Mouse (Mus musculus) kidney, embryonic 14.5 days (tissue): Measurements from ENCODE around the gene Med16. TPM values are rescaled to one million over a fixed set of nuclear protein-coding genes. Genes with fewer than 3 reads are reported as not detected.
A peak's percentile ranks its signal among the peaks of the same experiment; 100 is the strongest.

Experiments
- ATAC-seq: fragments of 200-750 bp; cut with Nextera tagmentation; 2 replicates; pipeline ENCODE4 v1.8.0; 2017; ENCODE audit warnings: moderate number of reproducible peaks, mild to moderate bottlenecking, moderate TSS enrichment, moderate library complexity; ENCODE audit not compliant: low FRiP score, low TSS enrichment
- H3K27ac ChIP-seq: fragments of 300-500 bp; sonication (generic); 2 replicates; pipeline ENCODE4 v1.5.1; 2014; ENCODE audit warnings: low read depth, mild to moderate bottlenecking, low read length, moderate library complexity, mixed read lengths
- H3K27me3 ChIP-seq: fragments of 300-500 bp; sonication (generic); 2 replicates; pipeline ENCODE4 v1.6.1; 2014; ENCODE audit warnings: mild to moderate bottlenecking, low read length; ENCODE audit not compliant: control insufficient read depth, insufficient read depth
- H3K36me3 ChIP-seq: fragments of 300-500 bp; sonication (generic); 2 replicates; pipeline ENCODE4 v1.6.1; 2014; ENCODE audit warnings: low read length, mixed read lengths; ENCODE audit not compliant: control insufficient read depth, insufficient read depth
- H3K4me1 ChIP-seq: fragments of 300-500 bp; sonication (generic); 2 replicates; pipeline ENCODE4 v1.6.1; 2014; ENCODE audit warnings: low read length, mixed read lengths; ENCODE audit not compliant: control insufficient read depth, insufficient read depth
- H3K4me2 ChIP-seq: fragments of 300-500 bp; sonication (generic); replicated peaks from 2 replicates; pipeline ENCODE4 v1.6.1; 2014; ENCODE audit warnings: low read depth, mild to moderate bottlenecking, low read length
- H3K4me3 ChIP-seq: fragments of 300-500 bp; sonication (generic); 2 replicates; pipeline ENCODE4 v1.5.1; 2014; ENCODE audit warnings: mild to moderate bottlenecking, low read length
- H3K9ac ChIP-seq: fragments of 300-500 bp; sonication (generic); 2 replicates; pipeline ENCODE4 v1.6.1; 2014; ENCODE audit warnings: low read depth, mild to moderate bottlenecking, low read length, moderate library complexity
- H3K9me3 ChIP-seq: fragments of 300-500 bp; sonication (generic); 2 replicates; pipeline ENCODE4 v1.6.1; 2016; ENCODE audit warnings: low read length; ENCODE audit not compliant: control insufficient read depth
- WGBS: fragments of 180-500 bp; shearing (Covaris S2); extraction: QIAGEN DNeasy Blood & Tissue Kit; methylation state at CpG from one replicate; pipeline ENCODE4 v1.1.7; 2014; 5-methylcytosine and 5-hydroxymethylcytosine counted together
- polyA plus RNA-seq: library from polyadenylated mRNA; unstranded; fragments of >200 nt; fragmentation: Nextera tagmentation; extraction: Ambion mirVana; gene quantifications from 2 replicates; pipeline ENCODE4 v1.2.1, GENCODE M21; 2014

The Med16 gene
- 48.0 and 61.2 TPM in 2 replicates for polyA plus RNA-seq

GRCm38 (mm10) chr10:79908167-79909091, at the start of gene Med16:
Med16 (minus strand) TSS chr10:79908923.
- Histone ChIP-seq H3K4me3 (peak within 1 kb of the TSS; percentile 75), H3K36me3 (peaks cover 53% of the 10 kb centered on the region), H3K9ac (peak within 1 kb of the TSS; percentile 89), H3K27ac (peak within 1 kb of the TSS; percentile 97), H3K27me3 (no peaks in the 10 kb centered on the region), H3K9me3 (no peaks in the 10 kb centered on the region), H3K4me1 (no peaks in the 10 kb centered on the region), H3K4me2 (peak within 1 kb of the TSS; percentile 36)
- ATAC-seq = peak; percentile 96
- 1% methylated on average over 52 of the region's 52 CpGs for WGBS

DNA sequence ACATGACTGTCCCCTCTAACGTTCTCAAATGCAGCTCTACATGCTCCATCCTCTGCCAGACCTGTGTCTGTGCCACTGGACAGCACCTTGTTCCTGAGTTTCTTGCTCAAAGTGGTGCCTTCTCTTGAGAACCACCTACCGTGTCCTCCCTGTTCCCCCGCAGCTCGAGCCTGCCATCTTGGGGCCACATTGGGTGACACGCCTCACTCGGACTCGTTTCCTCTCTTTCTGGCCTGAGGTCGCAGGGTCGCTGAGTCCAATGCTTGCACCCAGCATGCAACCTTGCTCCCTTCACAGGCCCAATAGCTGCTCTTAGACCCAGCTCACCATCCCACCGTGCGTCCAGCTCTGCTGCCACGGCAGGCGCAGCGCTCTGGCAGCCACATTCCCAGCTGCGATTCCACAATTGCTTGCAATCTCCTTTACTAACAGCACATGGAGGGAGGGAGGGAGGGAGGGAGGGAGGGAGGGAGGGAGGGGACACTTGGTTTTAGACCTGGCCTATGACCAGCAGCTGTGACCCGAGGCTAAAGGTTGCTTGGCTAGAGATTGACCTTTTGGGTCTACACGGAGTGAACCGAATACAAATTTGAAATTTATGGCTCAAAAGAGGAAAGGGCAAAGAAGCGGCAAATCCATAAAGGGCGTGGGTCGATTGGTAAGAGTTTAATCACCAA, 49.6 kb upstream of the Med16 start:
- H3K9me3 ChIP-seq = no peaks in the 10 kb centered on the region
- 7% methylated on average over 21 of the region's 21 CpGs for WGBS
- H3K27me3 ChIP-seq = no peaks in the 10 kb centered on the region; the same call in 1 of the 2 replicates
- no peak overlapping the region for H3K4me2 ChIP-seq
- no peak overlapping the region for H3K9ac ChIP-seq
- ATAC-seq = 0 out of 2 replicates have a peak, but pooled peaks have one; percentile 10
- no peak overlapping the region for H3K27ac ChIP-seq
- H3K4me3 ChIP-seq = no peak overlapping the region
- peaks cover 19% of the 10 kb centered on the region for H3K4me1 ChIP-seq
- H3K36me3 ChIP-seq = peaks cover 15% of the 10 kb centered on the region; the same call in 1 of the 2 replicates

- peaks cover 13% of the 10 kb centered on the region for H3K36me3 ChIP-seq
- H3K27me3 ChIP-seq = no peaks in the 10 kb centered on the region; the same call in 1 of the 2 replicates
- no peak for ATAC-seq
- 30% methylated on average over 4 of the region's 4 CpGs for WGBS
- no peak overlapping the region for H3K27ac ChIP-seq
- H3K4me2 ChIP-seq = no peak overlapping the region
- no peak overlapping the region for H3K4me3 ChIP-seq
- peak overlapping the region; percentile 25; the same call in 1 of the 2 replicates for H3K9ac ChIP-seq
- H3K9me3 ChIP-seq = no peaks in the 10 kb centered on the region
- H3K4me1 ChIP-seq = peaks cover 19% of the 10 kb centered on the region
These were observed 48.0 kb upstream of the Med16 start for GRCm38 (mm10) chr10:79956643-79957154.

- Histone ChIP-seq H3K36me3 (peaks cover 23% of the 10 kb centered on the region), H3K27ac (no peak overlapping the region), H3K9me3 (no peaks in the 10 kb centered on the region), H3K4me1 (peaks cover 11% of the 10 kb centered on the region), H3K4me2 (no peak overlapping the region), H3K4me3 (no peak overlapping the region), H3K27me3 (no peaks in the 10 kb centered on the region; the same call in 1 of the 2 replicates), H3K9ac (0 out of 2 replicates have a peak overlapping the region, but pooled peaks have one; percentile 25)
- no peak for ATAC-seq
- WGBS = 74% methylated on average over 9 of the region's 9 CpGs
These were observed 47.0 kb upstream of the Med16 start for GRCm38 (mm10) chr10:79955691-79956090.

- ATAC-seq = no peak
- Histone ChIP-seq H3K4me1 (peaks cover 10% of the 10 kb centered on the region; the same call in 1 of the 2 replicates), H3K27me3 (no peaks in the 10 kb centered on the region; the same call in 1 of the 2 replicates), H3K27ac (no peak overlapping the region), H3K4me3 (no peak overlapping the region), H3K4me2 (no peak overlapping the region), H3K9me3 (no peaks in the 10 kb centered on the region), H3K36me3 (peaks cover 40% of the 10 kb centered on the region), H3K9ac (no peak overlapping the region)
- WGBS = 87% methylated on average over 6 of the region's 6 CpGs
These were observed 45.2 kb upstream of the Med16 start for GRCm38 (mm10) chr10:79953946-79954345.

- WGBS = 85% methylated on average over 18 of the region's 18 CpGs
- no peak overlapping the region for H3K9ac ChIP-seq
- ATAC-seq = no peak
- no peaks in the 10 kb centered on the region for H3K27me3 ChIP-seq
- H3K4me3 ChIP-seq = no peak overlapping the region
- no peak overlapping the region for H3K27ac ChIP-seq
- H3K4me2 ChIP-seq = no peak overlapping the region
- H3K9me3 ChIP-seq = no peaks in the 10 kb centered on the region
- peaks cover 47% of the 10 kb centered on the region for H3K36me3 ChIP-seq
- peaks cover 21% of the 10 kb centered on the region for H3K4me1 ChIP-seq
These were observed 41.9 kb upstream of the Med16 start for GRCm38 (mm10) chr10:79950661-79951060.

- ATAC-seq = no peak
- Histone ChIP-seq H3K9ac (no peak overlapping the region), H3K4me2 (no peak overlapping the region), H3K36me3 (peaks cover 47% of the 10 kb centered on the region), H3K4me3 (no peak overlapping the region), H3K9me3 (no peaks in the 10 kb centered on the region), H3K4me1 (peaks cover 29% of the 10 kb centered on the region), H3K27ac (no peak overlapping the region), H3K27me3 (no peaks in the 10 kb centered on the region)
- 95% methylated on average over 4 of the region's 4 CpGs for WGBS
These were observed 41.1 kb upstream of the Med16 start for GRCm38 (mm10) chr10:79949873-79950272.

DNA sequence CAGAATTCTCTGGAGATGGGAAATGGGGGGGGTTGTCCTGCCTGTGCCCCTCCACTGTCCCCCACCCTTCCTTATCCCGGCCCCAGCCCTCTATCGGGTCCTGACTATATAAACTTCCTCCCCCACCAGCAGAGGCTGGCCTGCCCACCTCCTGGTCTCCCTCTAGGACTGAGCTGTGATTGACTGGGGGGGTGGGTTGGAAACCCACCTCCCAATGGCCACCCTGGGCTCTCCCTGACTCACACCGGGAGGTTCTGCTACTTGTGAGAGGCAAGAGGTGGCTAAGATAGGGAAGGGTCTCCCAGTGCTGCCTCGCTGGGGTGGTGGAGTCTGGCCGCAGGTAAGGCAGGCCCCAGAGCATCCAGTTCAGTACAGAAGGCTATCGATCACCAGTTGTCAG, 38.8 kb upstream of the Med16 start:
- no peak overlapping the region for H3K9ac ChIP-seq
- peaks cover 36% of the 10 kb centered on the region for H3K36me3 ChIP-seq
- H3K4me2 ChIP-seq = no peak overlapping the region
- no peak overlapping the region for H3K4me3 ChIP-seq
- H3K27ac ChIP-seq = no peak overlapping the region
- no peak for ATAC-seq
- no peaks in the 10 kb centered on the region for H3K9me3 ChIP-seq
- no peaks in the 10 kb centered on the region for H3K27me3 ChIP-seq
- WGBS = 72% methylated on average over 6 of the region's 6 CpGs
- H3K4me1 ChIP-seq = peaks cover 44% of the 10 kb centered on the region
